Mouse (Mus musculus) ES-E14 (cell line): ENCODE measurements around the gene Phldb3. TPM values are rescaled to one million over a fixed set of nuclear protein-coding genes. Genes with fewer than 3 reads are reported as not detected.

ENCODE experiments used
- DNase-seq: peaks from one replicate; pipeline ENCODE4 v3.0.0-alpha.2; 2013; ENCODE audit warnings: low read depth, low spot score
- H3K27ac ChIP-seq: 2 replicates; pipeline ENCODE4 v1.5.1; 2012; ENCODE audit warnings: low read depth, mild to moderate bottlenecking, low read length, moderate library complexity, mixed read lengths; ENCODE audit not compliant: poor library complexity, insufficient read depth, severe bottlenecking
- H3K36me3 ChIP-seq: 2 replicates; pipeline ENCODE4 v1.6.1; 2012; ENCODE audit warnings: mild to moderate bottlenecking, low read length, moderate library complexity, mixed read lengths; ENCODE audit not compliant: control insufficient read depth, poor library complexity, insufficient read depth, severe bottlenecking
- H3K4me1 ChIP-seq, 2 experiments: fragments of 150-350 bp in 1 of 2; sonication (generic) in 1 of 2; 2 replicates each; pipeline ENCODE4 v1.6.1; 2012; ENCODE audit warnings: low read length in 2 of 2, mild to moderate bottlenecking in 1 of 2, mixed read lengths in 1 of 2; ENCODE audit not compliant: control insufficient read depth in 2 of 2, insufficient read depth in 2 of 2, poor library complexity in 1 of 2
- H3K4me3 ChIP-seq, 2 experiments: fragments of 150-350 bp in 1 of 2; sonication (generic) in 1 of 2; 2 replicates each; pipeline ENCODE4 v1.5.1; 2012; ENCODE audit warnings: low read length in 2 of 2, low read depth in 1 of 2, mild to moderate bottlenecking in 1 of 2, mixed read lengths in 1 of 2; ENCODE audit not compliant: insufficient read depth in 1 of 2, poor library complexity in 1 of 2, severe bottlenecking in 1 of 2
- H3K9ac ChIP-seq: 2 replicates; pipeline ENCODE4 v1.6.1; 2012; ENCODE audit warnings: low read depth, mild to moderate bottlenecking, low read length, mixed read lengths; ENCODE audit not compliant: poor library complexity, insufficient read depth, severe bottlenecking
- H3K9me3 ChIP-seq: fragments of 150-350 bp; sonication (generic); 2 replicates; pipeline ENCODE4 v1.6.1; 2012; ENCODE audit warnings: low read depth, mild to moderate bottlenecking, low read length; ENCODE audit not compliant: control insufficient read depth, insufficient read depth
- CHD2 ChIP-seq: IDR thresholded peaks from 2 replicates; pipeline ENCODE4 v1.6.1; 2014; ENCODE audit warnings: mild to moderate bottlenecking, low read depth, low read length, inconsistent platforms
- HCFC1 ChIP-seq: IDR thresholded peaks from 2 replicates; pipeline ENCODE4 v1.6.1; 2012; ENCODE audit warnings: low read length, inconsistent platforms, borderline replicate concordance; ENCODE audit not compliant: insufficient read depth
- MAFK ChIP-seq: IDR thresholded peaks from 2 replicates; pipeline ENCODE4 v1.6.1; 2014; ENCODE audit warnings: mild to moderate bottlenecking, low read depth, low read length, inconsistent platforms; ENCODE audit not compliant: insufficient read depth
- ZC3H11A ChIP-seq: IDR thresholded peaks from 2 replicates; pipeline ENCODE4 v1.6.1; 2012; ENCODE audit warnings: low read depth, mild to moderate bottlenecking, inconsistent platforms, low read length, borderline replicate concordance
- ZNF384 ChIP-seq: IDR thresholded peaks from 2 replicates; pipeline ENCODE4 v1.6.1; 2012; ENCODE audit warnings: low read depth, low read length, inconsistent platforms
- in situ Hi-C, 2 experiments: fragments of 600-800 bp; cut with MboI; formaldehyde crosslinking; loops; one replicate each; pipeline ENCODE4 v1.15.1; 2025; ENCODE audit warnings: low sequenced_read_pairs in 2 of 2, inconsistent platforms in 1 of 2; ENCODE audit not compliant: unreplicated experiment in 2 of 2
- total RNA-seq: library from RNA; depleted of rRNA; stranded (reverse); fragments of 300-350 nt; gene quantifications from 2 replicates; pipeline ENCODE4 v1.2.3, GENCODE M21; 2012

The Phldb3 gene
- total RNA-seq, 1 experiment, result 1.5 TPM

DNA sequence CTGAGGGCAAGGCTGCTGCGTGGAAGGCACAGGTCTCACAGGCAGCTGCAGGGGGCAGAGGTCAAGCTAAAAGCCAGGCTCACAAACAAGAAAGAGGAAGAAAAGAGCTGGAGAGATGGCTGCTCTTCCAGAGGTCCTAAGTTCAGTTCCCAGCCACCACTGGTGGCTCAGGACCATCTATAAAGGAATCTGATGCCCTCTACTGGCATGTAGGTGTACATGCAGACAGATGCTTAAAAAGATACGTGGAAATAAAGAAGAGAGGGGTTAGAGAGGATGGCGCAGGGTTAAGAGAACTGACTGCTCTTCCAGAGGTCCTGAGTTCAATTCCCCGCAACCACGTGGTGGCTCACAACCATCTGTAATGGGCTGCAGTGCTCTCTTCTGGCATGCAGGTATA, 38.1 kb upstream of the Phldb3 start:
- Histone ChIP-seq H3K4me3 (no peak overlapping the region), H3K36me3 (peaks cover 31% of the 10 kb centered on the region), H3K4me1 (peaks cover 0 to 2% of the 10 kb centered on the region in 2 experiments; a peak in 1 of 4 replicates), H3K27ac (no peak overlapping the region), H3K9ac (no peak overlapping the region), H3K9me3 (no peaks in the 10 kb centered on the region)
- in situ Hi-C loops, result no loop called here
- no peak for TF ChIP-seq ZNF384
- TF ChIP-seq HCFC1, result no peak
- TF ChIP-seq CHD2, result no peak
- TF ChIP-seq MAFK, result no peak
- TF ChIP-seq ZC3H11A, result no peak
- DNase-seq, result no peak

DNA sequence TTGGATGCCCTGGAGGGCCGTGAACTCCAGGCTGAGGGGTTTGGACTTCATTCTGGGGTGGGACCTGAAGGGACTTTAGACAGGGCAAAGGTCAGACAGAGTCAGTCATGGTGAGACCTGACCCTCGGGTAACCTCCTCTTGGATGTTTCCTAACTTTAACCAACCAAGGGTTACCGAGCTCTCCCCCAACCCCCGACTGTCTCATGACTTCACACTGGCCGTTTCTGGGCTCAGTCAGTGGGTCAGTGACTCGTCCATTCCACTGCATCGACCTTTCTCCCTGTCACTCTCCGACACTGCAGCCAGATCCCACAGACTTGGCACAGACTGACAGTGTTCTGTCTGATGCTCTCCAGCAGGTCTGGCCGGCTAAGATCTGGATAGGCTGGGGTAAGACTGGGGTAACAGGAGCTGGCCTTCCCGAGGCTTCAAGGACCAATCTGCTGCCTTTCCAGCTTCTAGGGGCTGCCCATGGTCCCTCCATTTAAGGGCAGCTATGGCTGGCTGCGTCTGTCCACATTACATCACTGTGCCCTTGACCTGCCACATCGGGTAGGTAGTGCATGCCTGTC, 36.3 kb upstream of the Phldb3 start:
- H3K27ac ChIP-seq, result no peak overlapping the region
- H3K9me3 ChIP-seq, result no peaks in the 10 kb centered on the region
- no peak overlapping the region for H3K9ac ChIP-seq
- no peak for DNase-seq
- peaks cover 20% of the 10 kb centered on the region; the same call in 1 of the 2 replicates for H3K36me3 ChIP-seq
- TF ChIP-seq ZC3H11A, result no peak
- no peak for TF ChIP-seq HCFC1
- no peak for TF ChIP-seq CHD2
- TF ChIP-seq MAFK, result no peak
- no peak for TF ChIP-seq ZNF384
- H3K4me1 ChIP-seq, result peaks cover 0 to 2% of the 10 kb centered on the region in 2 experiments; a peak in 1 of 4 replicates
- in situ Hi-C loops, result no loop called here
- H3K4me3 ChIP-seq, result no peak overlapping the region

DNA sequence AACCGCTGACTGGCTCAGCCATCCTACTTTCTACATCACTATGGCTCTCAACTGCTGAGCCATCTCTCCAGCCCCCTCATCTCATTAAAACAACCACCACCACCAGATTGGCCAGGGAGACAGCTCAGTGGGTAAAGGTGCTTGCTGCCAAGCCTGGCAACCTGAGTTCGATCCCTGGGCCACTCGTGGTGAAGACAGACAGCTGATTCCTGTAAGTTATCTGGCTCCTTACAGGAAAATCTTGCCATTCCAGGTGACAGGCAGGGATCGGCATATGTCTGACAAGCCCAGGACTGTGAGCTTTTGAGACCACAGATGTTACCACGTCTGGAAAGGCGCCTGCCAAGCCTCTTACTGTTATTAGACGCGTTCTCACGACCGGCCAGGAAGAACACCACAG, 32.8 kb upstream of the Phldb3 start:
- no peak for DNase-seq
- H3K36me3 ChIP-seq, result peaks cover 8% of the 10 kb centered on the region; the same call in 1 of the 2 replicates
- no peaks in the 10 kb centered on the region for H3K9me3 ChIP-seq
- no peaks in the 10 kb centered on the region for H3K4me1 ChIP-seq
- no peak overlapping the region for H3K9ac ChIP-seq
- in situ Hi-C loops, result no loop called here
- H3K4me3 ChIP-seq, result no peak overlapping the region
- TF ChIP-seq MAFK, result no peak
- no peak for TF ChIP-seq ZC3H11A
- no peak for TF ChIP-seq ZNF384
- TF ChIP-seq HCFC1, result no peak
- TF ChIP-seq CHD2, result no peak
- no peak overlapping the region for H3K27ac ChIP-seq

DNA sequence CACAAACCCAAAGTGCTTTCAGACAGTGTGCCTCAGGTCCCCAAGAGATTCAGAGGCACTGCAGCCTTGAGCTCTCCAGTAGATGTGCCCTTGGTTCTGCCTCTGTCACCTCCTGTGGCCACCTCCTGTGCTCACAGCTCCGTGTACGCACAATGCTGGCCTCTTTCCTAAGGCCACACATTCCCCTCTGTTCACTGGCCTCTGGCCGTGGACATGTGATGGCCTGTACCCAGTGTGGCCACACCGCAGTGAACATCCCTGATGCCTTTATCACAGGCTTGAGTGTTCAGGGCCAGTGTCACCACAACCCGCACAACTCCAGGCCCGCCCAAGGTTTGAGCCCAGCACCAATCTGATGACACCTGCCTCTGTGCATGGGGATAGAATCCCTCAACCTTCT, 25.7 kb upstream of the Phldb3 start:
- TF ChIP-seq CHD2 (no peak), ZNF384 (no peak), MAFK (no peak), ZC3H11A (no peak)
- no peak for DNase-seq
- H3K9me3 ChIP-seq, result no peaks in the 10 kb centered on the region
- peaks cover 2 to 7% of the 10 kb centered on the region in 2 experiments; a peak in 2 of 4 replicates for H3K4me1 ChIP-seq
- no peak overlapping the region; the same call in 1 of the 2 replicates for H3K27ac ChIP-seq
- in situ Hi-C loops, result no loop called here
- no peaks in the 10 kb centered on the region for H3K36me3 ChIP-seq
- no peak overlapping the region; a peak in 1 of 4 replicates for H3K4me3 ChIP-seq
- H3K9ac ChIP-seq, result no peak overlapping the region

DNA sequence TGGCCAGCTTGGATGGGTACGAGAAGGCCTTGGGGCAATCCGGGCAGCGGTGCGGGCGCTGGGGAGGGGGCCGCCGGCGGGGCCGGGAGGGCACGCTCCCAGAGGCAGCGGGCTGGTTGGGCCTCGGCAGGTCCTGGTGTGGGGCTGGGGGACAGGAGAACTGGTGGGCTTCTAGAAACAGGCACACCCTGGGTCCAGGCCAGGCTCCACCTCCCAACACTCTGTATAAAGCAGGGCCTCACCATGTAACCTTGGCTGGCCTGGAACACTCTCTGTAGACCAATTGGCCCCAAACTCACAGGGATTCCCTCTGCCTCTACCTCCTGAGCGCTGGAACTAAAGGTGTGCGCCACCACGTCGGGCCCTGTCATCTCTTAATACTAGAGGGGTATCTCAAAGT, 24.6 kb upstream of the Phldb3 start:
- H3K4me1 ChIP-seq, result peaks cover 2 to 7% of the 10 kb centered on the region in 2 experiments; a peak in 2 of 4 replicates
- TF ChIP-seq CHD2, result no peak
- no peak for TF ChIP-seq MAFK
- no peak for TF ChIP-seq ZC3H11A
- no peak for TF ChIP-seq HCFC1
- no peak for TF ChIP-seq ZNF384
- H3K9me3 ChIP-seq, result no peaks in the 10 kb centered on the region
- peak overlapping the region; percentile 67 to 77 for H3K4me3 ChIP-seq
- in situ Hi-C loops, result no loop called here
- no peak overlapping the region for H3K27ac ChIP-seq
- no peak for DNase-seq
- peak overlapping the region; percentile 49; the same call in 1 of the 2 replicates for H3K9ac ChIP-seq
- H3K36me3 ChIP-seq, result no peaks in the 10 kb centered on the region
